Mouse (Mus musculus) heart, postnatal 0 days (tissue): ENCODE measurements around the gene Fxyd2.

ENCODE experiments used
- CTCF ChIP-seq: IDR thresholded peaks from 2 replicates; pipeline ENCODE4 v1.5.1; 2016; ENCODE audit warnings: antibody characterized with exemption, control low read depth, low read depth
- EP300 ChIP-seq: IDR thresholded peaks from 2 replicates; pipeline ENCODE4 v1.6.1; 2016; ENCODE audit warnings: antibody characterized with exemption, low read depth

DNA sequence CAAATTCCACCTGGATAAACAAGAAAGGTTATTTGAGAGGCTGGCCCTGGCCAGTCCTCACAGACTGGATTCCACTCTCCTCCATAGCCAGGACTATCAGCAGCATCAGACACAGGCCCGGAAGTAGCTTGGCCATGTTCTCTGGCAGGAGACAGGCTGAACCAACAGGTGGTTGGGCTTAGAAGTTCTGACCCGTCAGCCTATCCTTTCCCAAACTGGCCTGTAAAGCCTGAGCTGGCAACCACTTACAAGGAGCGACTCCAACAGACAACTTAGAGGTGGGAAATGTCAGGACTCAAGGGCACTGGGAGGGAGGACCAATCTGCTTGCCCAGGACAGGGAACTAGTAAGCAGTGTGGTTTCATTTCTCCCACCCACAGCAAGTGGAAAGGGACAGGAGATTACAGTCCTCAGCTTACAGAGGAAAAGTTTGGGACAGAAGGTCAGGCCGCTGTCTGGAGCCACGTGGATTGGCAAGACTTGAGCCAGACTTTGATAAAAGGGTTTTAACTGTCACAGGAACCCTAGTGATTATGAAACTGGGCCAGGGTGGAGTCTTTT is 31.0 kb upstream of the Fxyd2 start:
- TF ChIP-seq EP300 (no peak), CTCF (no peak)
